Mouse (Mus musculus): Measurements from ENCODE around the gene Tcf7l2. TPM values are rescaled to one million over a fixed set of nuclear protein-coding genes. Genes with fewer than 3 reads are reported as not detected.

The Tcf7l2 gene
- total RNA-seq, 2 experiments from 2014 or later: 10.5 to 13.1 TPM

DNA sequence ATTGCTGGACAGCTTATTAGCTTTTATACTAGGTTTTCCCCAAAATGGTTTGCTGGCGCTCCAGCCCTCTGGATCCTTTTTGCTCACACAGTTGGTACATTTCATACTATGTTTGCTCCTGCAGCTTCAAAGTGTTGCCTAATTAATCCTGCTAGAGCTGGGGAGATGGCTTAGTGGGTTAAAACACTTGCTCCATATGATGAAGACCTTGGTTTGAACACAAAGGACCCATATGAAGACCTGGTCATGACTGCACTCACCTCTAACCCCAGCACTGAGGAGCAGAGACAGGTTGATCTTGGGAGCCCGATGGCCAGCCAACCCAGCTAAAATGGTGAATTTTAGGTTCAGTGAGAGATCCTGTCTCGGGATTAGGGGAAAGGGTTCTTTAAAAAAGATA is 195.4 kb downstream of the Tcf7l2 start:
- DNase-seq (ENCODE audit: low spot score in 2 of 2): no peak

DNA sequence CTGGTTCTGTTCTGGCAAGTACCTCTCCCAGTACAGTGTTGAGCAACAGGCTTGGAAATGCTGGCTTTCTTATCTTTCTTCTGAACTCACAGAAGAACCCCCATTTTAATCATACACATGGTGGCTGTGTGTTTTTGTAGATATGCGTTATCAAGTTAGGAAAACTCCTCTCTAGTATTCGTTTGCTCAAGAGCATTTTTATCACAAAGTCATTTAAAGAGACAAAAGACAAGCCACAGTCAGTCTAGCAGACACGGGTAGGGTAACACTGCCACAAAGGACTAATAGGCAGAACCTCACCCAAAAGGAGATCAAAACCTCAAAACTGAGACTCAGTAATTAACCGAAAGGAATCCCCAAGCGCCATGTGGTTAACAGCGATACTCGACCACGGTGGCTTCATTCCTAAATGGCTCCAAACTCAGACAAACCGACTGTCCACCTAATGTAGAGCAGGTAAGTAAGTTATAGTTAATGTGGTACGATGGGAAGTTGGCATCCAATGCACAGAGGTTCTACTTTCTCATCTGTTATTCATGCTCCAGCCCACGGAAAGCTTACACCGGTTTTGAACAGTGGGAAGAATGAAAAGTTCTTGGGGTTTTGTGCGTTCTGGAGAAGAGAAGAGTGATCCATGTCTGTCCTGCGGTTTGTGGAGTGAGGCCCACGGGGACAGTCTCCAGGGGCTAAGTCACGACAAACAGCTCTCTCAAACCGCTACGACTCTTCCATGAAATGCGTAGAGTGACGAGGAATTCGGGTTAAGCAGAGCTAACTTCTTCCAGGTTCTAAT is 196.8 kb downstream of the Tcf7l2 start:
- DNase-seq (ENCODE audit: low spot score in 2 of 2): no peak

DNA sequence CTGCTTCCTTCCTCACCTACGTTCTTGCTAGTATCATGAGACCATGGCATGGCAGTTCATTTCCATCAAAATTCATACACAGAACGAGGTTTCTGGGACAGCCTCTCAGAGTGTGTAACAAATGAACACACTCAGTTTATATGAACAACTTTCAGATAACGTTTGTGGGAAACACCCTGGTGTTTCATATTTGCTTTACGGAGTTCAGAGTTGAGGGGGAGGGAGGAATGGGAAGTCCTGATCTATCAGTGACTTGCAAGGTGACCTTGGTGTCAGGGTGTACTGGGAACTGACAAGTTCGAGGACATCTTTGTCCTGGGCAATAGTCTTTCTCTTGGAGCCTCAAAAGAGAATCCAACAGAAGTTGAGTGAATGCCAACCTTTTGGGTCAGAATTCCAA is 197.5 kb downstream of the Tcf7l2 start:
- DNase-seq (ENCODE audit: low spot score in 2 of 2): no peak

GRCm38 (mm10) chr19:55939719-55940118 is 198.1 kb downstream of the Tcf7l2 start:
- DNase-seq (ENCODE audit: low spot score in 2 of 2): no peak

DNA sequence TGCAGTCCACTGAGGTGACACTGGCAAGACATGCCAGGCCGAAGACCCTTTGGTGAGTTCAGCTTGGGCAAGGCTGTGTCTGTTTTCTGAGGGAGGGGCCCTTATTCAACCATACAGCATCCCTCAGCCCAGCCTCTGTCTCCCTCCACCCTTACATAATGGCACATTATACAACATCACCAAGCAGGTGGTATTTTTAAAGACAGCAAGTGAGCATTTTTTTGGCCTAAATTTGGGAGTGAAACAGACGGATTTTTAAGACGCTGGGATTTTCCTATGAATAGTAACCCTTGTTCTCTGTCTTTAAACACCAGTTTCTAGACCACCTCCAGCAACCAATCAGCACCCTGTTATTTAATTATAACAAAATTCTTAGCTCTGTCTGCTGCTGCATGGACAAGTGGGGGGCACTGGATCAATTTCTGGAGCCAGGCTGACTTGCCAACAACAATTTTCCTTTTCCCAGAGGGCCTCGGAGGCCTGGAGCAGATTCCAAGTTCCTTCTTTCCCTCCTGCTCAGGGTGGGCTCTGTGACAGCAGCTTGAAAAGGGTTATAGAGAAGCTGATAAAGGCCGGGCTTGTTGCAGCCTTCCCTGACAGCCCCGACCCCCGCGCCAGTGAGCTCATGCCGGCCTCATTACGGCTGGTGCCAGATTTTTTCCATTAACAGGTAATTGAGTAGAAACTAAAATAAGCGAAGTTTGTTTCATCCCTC is 199.1 kb downstream of the Tcf7l2 start:
- DNase-seq (ENCODE audit: low spot score in 2 of 2): peak; percentile 11 to 57

DNA sequence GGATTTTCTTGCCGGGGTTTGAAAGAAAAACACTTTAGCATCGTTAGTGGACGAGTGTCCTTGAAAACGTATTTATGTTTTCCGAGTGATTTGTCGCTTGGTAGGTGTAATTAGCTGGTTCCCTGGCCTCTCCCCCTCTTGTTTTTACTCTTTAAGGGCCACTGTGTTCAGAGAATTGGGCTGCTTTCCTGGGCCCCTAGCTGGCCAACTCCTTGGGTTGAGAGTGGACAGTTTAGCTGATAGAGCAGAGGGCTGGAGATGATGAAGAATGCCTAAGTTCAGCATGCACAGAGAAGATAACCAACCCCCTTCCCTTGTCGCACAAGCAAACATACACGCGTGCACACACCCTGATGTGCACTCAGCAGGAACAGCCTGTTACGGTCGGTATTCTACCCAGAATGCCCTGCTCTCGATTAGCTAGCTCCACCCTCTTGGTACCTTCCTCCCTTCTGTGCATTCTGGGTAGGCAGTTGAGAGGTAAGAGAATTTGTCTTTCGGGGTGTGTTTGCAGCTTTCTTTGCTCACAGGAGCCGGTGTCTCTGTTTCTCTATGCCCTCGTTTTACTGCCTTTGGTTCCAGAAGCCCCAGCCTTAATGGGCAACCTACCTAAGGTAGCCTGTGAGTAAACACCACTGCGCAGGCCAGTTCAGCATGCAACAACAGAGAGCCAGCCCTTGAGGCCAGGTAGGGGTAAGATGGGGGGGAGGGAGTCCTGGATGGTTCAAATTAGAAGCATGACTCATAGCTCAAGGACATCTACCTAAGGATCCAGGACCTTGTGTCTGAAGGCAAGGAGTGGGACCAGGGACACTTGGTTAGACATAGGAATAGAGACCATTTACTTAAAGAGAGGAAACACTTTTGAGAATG is 199.9 kb downstream of the Tcf7l2 start:
- no peak for DNase-seq (ENCODE audit: low spot score in 2 of 2)

GRCm38 (mm10) chr19:55951397-55951796 is 209.8 kb downstream of the Tcf7l2 start:
- DNase-seq (ENCODE audit: low spot score in 2 of 2): peak; percentile 13 to 32

GRCm38 (mm10) chr19:55953207-55953606 is 211.6 kb downstream of the Tcf7l2 start:
- DNase-seq (ENCODE audit: low spot score in 2 of 2): peak; percentile 16 to 42

DNA sequence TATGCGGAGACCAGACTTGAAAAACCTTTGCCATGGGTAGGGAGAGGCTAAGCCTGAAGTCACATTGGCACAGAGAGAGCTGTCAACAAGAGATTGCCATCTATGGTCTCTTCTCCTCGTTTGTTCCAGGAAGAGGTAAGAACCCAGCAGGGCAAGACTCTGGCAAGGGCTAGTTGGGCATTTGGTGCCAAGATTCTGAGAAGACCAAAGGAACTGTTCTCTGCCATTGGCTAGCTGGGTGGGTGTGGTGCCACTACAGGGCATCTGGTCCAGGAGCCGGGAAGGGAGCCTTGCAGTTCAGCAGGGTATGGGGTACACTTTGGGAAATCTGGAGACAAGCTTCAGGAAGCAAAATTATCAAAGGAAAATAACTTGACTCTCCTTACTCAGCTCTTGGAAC is 213.5 kb downstream of the Tcf7l2 start:
- DNase-seq (ENCODE audit: low spot score in 2 of 2): no peak

GRCm38 (mm10) chr19:55956745-55957144 is 215.1 kb downstream of the Tcf7l2 start:
- DNase-seq (ENCODE audit: low spot score in 2 of 2): no peak

DNA sequence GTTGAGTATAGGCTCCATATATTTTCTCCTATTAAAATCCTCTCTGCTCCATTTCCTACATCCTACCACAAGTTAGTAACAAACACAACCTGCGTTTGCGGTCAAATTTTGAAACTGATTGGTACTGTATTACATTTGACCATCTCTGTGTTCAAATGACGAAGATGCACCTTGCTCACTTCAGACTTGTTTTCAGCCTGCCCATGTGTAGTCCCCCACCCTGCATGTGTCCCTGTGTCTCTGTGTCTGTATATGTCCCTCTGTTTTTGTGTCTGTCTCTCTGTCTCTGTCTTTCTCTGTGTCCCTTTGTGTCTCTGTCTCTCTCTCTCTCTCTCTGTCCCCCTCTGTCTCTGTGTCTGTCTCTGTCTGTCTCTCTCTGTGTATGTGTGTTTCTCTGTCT is 222.8 kb downstream of the Tcf7l2 start:
- no peak for DNase-seq (ENCODE audit: low spot score in 2 of 2)

GRCm38 (mm10) chr19:55966066-55966465 is 224.4 kb downstream of the Tcf7l2 start:
- DNase-seq (ENCODE audit: low spot score in 2 of 2): no peak

GRCm38 (mm10) chr19:55969929-55970531 is 228.4 kb downstream of the Tcf7l2 start:
- DNase-seq (ENCODE audit: low spot score in 2 of 2): no peak

DNA sequence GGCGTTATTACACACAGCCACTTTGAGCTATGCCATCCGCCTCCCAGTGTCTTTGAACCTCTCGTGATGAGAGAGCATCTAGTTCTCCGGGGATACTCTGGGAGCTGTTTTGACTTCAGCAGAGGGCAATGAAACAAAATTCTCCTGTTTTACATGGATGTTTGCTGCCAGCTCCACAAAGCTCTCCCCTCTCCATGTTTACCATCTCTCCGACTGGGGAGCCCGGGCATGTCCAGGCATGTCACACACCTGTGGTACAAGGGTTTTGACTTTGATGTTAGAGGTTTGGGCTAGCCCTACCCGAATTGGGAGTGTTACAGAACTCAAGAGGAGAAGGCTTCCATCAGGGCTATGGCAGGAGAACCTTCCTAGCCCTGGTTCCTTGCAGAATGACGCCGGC is 234.5 kb downstream of the Tcf7l2 start:
- DNase-seq (ENCODE audit: low spot score in 2 of 2): no peak

All from layer of hippocampus, adult 18-20 months (tissue).